Mouse (Mus musculus) heart, adult 2 months (tissue): Measurements from ENCODE around the gene Cd300ld5. TPM values are rescaled to one million over a fixed set of nuclear protein-coding genes. Genes with fewer than 3 reads are reported as not detected.
A peak's percentile ranks its signal among the peaks of the same experiment; 100 is the strongest.
"Not testable (repeated sequence)": the region's sequence is repeated elsewhere in the genome, so short reads cannot be mapped to it uniquely, and the experiment has no call there.

ENCODE experiments used
- DNase-seq, 2 experiments: peaks; one replicate each; pipeline ENCODE4 v3.0.0; 2021
- H3K27ac ChIP-seq: fragments of 200-600 bp; 2 replicates; pipeline ENCODE4 v1.8.1; 2022
- H3K27me3 ChIP-seq: fragments of 200-500 bp; 2 replicates; pipeline ENCODE4 v1.6.1; 2012; ENCODE audit warnings: mild to moderate bottlenecking, low read length, inconsistent platforms, mixed read lengths; ENCODE audit not compliant: control insufficient read depth, insufficient read depth
- H3K36me3 ChIP-seq: fragments of 200-500 bp; 2 replicates; pipeline ENCODE4 v1.6.1; 2012; ENCODE audit warnings: low read length, inconsistent platforms; ENCODE audit not compliant: control insufficient read depth, insufficient read depth
- H3K4me1 ChIP-seq: fragments of 200-500 bp; 2 replicates; pipeline ENCODE4 v1.6.1; 2011; ENCODE audit warnings: low read length; ENCODE audit not compliant: control insufficient read depth, insufficient read depth
- H3K4me3 ChIP-seq: fragments of 200-600 bp; 2 replicates; pipeline ENCODE4 v1.8.1; 2022
- H3K79me2 ChIP-seq: fragments of 200-500 bp; replicated peaks from 2 replicates; pipeline ENCODE4 v1.6.1; 2012; ENCODE audit warnings: mild to moderate bottlenecking, inconsistent platforms, low read length, moderate library complexity, mixed read lengths; ENCODE audit not compliant: control insufficient read depth, insufficient read depth
- H3K9ac ChIP-seq: fragments of 200-500 bp; 2 replicates; pipeline ENCODE4 v1.6.1; 2012; ENCODE audit warnings: low read depth, mild to moderate bottlenecking, control low read depth, inconsistent platforms, low read length, mixed read lengths
- CTCF ChIP-seq: fragments of 200-600 bp; IDR thresholded peaks from 2 replicates; pipeline ENCODE4 v1.8.1; 2022; ENCODE audit warnings: antibody characterized with exemption, mild to moderate bottlenecking, moderate library complexity
- EP300 ChIP-seq: fragments of 200-500 bp; IDR thresholded peaks from 2 replicates; pipeline ENCODE4 v1.6.1; 2011; ENCODE audit warnings: low read depth, low read length, control low read depth; ENCODE audit not compliant: insufficient read depth
- POLR2A ChIP-seq: fragments of 200-500 bp; IDR thresholded peaks from 2 replicates; pipeline ENCODE4 v1.6.1; 2011; ENCODE audit warnings: mild to moderate bottlenecking, low read depth, low read length, control low read depth; ENCODE audit not compliant: insufficient read depth
- WGBS: fragments of 180-500 bp; shearing (Covaris S2); methylation state at CpG from one replicate; pipeline ENCODE4 v1.1.7; 2018; 5-methylcytosine and 5-hydroxymethylcytosine counted together
- intact Hi-C: fragments of 180-260 bp; cut with DNase I; formaldehyde crosslinking; loops from one replicate; pipeline ENCODE4 v1.15.1; 2025
- polyA plus RNA-seq: library from polyadenylated mRNA; depleted of rRNA; stranded (reverse); fragments of >200 nt; gene quantifications from 2 replicates; pipeline ENCODE4 v1.2.3, GENCODE M21; 2012
- total RNA-seq, 2 experiments: library from RNA; stranded (reverse); gene quantifications; 2 replicates each; pipeline ENCODE4 v1.2.3; 2021

The Cd300ld5 gene
- total and polyA plus RNA-seq, 3 experiments = 2.7 to 9.1 (median 3.0) TPM

- Histone ChIP-seq H3K79me2 (no peaks in the 10 kb centered on the region), H3K27me3 (peaks cover 3% of the 10 kb centered on the region; the same call in 1 of the 2 replicates), H3K9ac (no peak overlapping the region), H3K4me3 (no peak overlapping the region), H3K4me1 (no peaks in the 10 kb centered on the region), H3K27ac (no peak overlapping the region), H3K36me3 (no peaks in the 10 kb centered on the region)
- 66% methylated on average over 4 of the region's 4 CpGs for WGBS
- intact Hi-C loops = no loop called here
- no peak for DNase-seq
- TF ChIP-seq EP300 (no peak), CTCF (no peak), POLR2A (no peak)
Observed at GRCm38 (mm10) chr11:115058701-115059100, 21.1 kb upstream of the Cd300ld5 start.

- Histone ChIP-seq H3K4me3 (no peak overlapping the region), H3K9ac (no peak overlapping the region), H3K27ac (no peak overlapping the region), H3K36me3 (no peaks in the 10 kb centered on the region), H3K4me1 (no peaks in the 10 kb centered on the region), H3K27me3 (no peaks in the 10 kb centered on the region; the same call in 1 of the 2 replicates), H3K79me2 (no peaks in the 10 kb centered on the region)
- intact Hi-C loops = no loop called here
- DNase-seq = no peak
- no peak for TF ChIP-seq POLR2A
- no peak for TF ChIP-seq EP300
Observed at GRCm38 (mm10) chr11:115054537-115054936, 17.0 kb upstream of the Cd300ld5 start.

DNA sequence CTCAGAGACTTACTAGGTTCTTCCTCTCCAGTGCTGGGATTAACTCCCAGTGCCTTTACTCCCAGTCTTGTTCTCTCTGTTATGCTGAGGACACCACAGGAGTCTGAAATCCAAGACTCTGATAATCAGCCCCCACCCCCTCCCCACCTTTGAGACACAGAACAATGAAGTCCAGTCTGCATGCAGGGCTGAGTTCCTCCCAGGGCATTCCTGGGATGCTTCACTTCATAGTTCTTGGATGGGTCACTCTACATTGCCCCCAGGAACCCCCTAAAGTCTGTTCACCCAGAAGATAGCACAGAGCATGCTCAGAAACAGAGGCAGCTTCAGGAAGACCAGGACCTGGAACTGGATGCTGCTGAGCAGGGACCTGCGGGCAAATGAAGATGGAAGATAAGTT is 15.4 kb upstream of the Cd300ld5 start:
- TF ChIP-seq POLR2A (no peak), CTCF (no peak), EP300 (no peak)
- Histone ChIP-seq H3K27me3 (no peaks in the 10 kb centered on the region; the same call in 1 of the 2 replicates), H3K9ac (no peak overlapping the region), H3K27ac (no peak overlapping the region), H3K79me2 (no peaks in the 10 kb centered on the region), H3K4me1 (no peaks in the 10 kb centered on the region), H3K36me3 (no peaks in the 10 kb centered on the region), H3K4me3 (no peak overlapping the region)
- no peak for DNase-seq
- WGBS = 83% methylated on average over 1 of the region's 1 CpGs
- intact Hi-C loops = no loop called here

DNA sequence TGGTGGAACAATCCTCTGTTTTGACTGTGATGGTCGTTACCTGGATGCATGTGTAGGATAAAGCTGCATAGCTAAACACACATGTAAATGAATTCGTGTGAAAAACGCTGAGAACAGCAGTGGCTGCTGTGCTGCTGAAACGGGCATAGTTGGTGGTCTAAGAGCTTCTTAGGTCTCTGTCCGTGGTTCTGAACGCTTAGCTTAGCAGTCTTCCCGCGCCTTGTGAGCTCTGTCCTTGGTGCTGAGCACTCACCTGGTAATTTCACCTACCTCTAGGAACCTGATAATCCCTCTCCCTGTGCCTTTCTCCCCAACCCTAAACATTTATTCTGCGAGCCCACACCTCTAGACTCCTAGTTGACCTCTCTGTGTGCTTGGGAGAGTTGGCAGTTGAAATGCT is 14.6 kb upstream of the Cd300ld5 start:
- Histone ChIP-seq H3K9ac (no peak overlapping the region), H3K27me3 (no peaks in the 10 kb centered on the region), H3K79me2 (no peaks in the 10 kb centered on the region), H3K27ac (no peak overlapping the region), H3K36me3 (no peaks in the 10 kb centered on the region), H3K4me3 (no peak overlapping the region), H3K4me1 (no peaks in the 10 kb centered on the region)
- intact Hi-C loops = no loop called here
- WGBS = 4% methylated on average over 9 of the region's 9 CpGs
- no peak for DNase-seq
- TF ChIP-seq EP300 = no peak
- TF ChIP-seq CTCF = no peak
- no peak for TF ChIP-seq POLR2A

GRCm38 (mm10) chr11:115049282-115049895 is 11.8 kb upstream of the Cd300ld5 start:
- intact Hi-C loops = loop anchor here (10.0 kb wide), 1 partner anchor 235 kb away; no protein-coding TSS in a partner anchor
- peak; percentile 58 for TF ChIP-seq CTCF
- no peak for TF ChIP-seq EP300
- H3K27me3 ChIP-seq = no peaks in the 10 kb centered on the region

GRCm38 (mm10) chr11:115048259-115048658 is 10.7 kb upstream of the Cd300ld5 start, which contains the start of gene Cd300ld3:
Cd300ld3 (minus strand) TSS chr11:115048409.
- WGBS = 53% methylated on average over 2 of the region's 2 CpGs
- TF ChIP-seq POLR2A (no peak), EP300 (no peak)

More at GRCm38 (mm10) chr11:115049282-115049895, 11.8 kb upstream of the Cd300ld5 start:
- no peaks in the 10 kb centered on the region for H3K4me1 ChIP-seq
- H3K27ac ChIP-seq = no peak overlapping the region
- 28% methylated on average over 3 of the region's 3 CpGs for WGBS
- H3K36me3 ChIP-seq = no peaks in the 10 kb centered on the region
- no peaks in the 10 kb centered on the region for H3K79me2 ChIP-seq
- no peak overlapping the region for H3K9ac ChIP-seq
- H3K4me3 ChIP-seq = no peak overlapping the region
- DNase-seq = no peak

GRCm38 (mm10) chr11:115026912-115027311 is 10.7 kb downstream of the Cd300ld5 start, which contains the start of gene Cd300ld4:
Cd300ld4 (minus strand) TSS chr11:115027012.
- H3K36me3 ChIP-seq, H3K79me2 ChIP-seq, DNase-seq, H3K27me3 ChIP-seq, H3K9ac ChIP-seq, H3K4me3 ChIP-seq, H3K4me1 ChIP-seq, H3K27ac ChIP-seq, intact Hi-C loops: not testable (repeated sequence)
- no CpG with 5 or more reads among the region's 6 CpGs for WGBS

More at GRCm38 (mm10) chr11:115048259-115048658, 10.7 kb upstream of the Cd300ld5 start, which contains the start of gene Cd300ld3:
- Histone ChIP-seq H3K36me3 (no peaks in the 10 kb centered on the region), H3K79me2 (no peaks in the 10 kb centered on the region), H3K4me1 (no peaks in the 10 kb centered on the region), H3K27ac (no peak within 1 kb of the TSS), H3K27me3 (no peaks in the 10 kb centered on the region), H3K9ac (no peak within 1 kb of the TSS), H3K4me3 (no peak within 1 kb of the TSS)
- DNase-seq = no peak
- intact Hi-C loops = loop anchor here (10.0 kb wide), 1 partner anchor 233 kb away; no protein-coding TSS in a partner anchor

- intact Hi-C loops = not testable (repeated sequence)
Observed at GRCm38 (mm10) chr11:115016093-115016492, 21.5 kb downstream of the Cd300ld5 start, which contains the start of gene Cd300ld2. Cd300ld2 (minus strand) TSS chr11:115016193.

More at GRCm38 (mm10) chr11:115016093-115016492, 21.5 kb downstream of the Cd300ld5 start, which contains the start of gene Cd300ld2:
- not testable (repeated sequence) for H3K27ac ChIP-seq, H3K36me3 ChIP-seq, H3K4me3 ChIP-seq, H3K4me1 ChIP-seq, H3K9ac ChIP-seq, H3K27me3 ChIP-seq, DNase-seq, H3K79me2 ChIP-seq
- WGBS = no CpG with 5 or more reads among the region's 7 CpGs
